Mouse (Mus musculus): ENCODE data around the gene Ccdc162.

Ccdc162 gene

GRCm38 (mm10) chr10:41638776-41639175 is 77.7 kb downstream of the Ccdc162 start:
- no peak for DNase-seq (ENCODE audit: extremely low read depth, insufficient read length, low spot score)

- no peak for DNase-seq (ENCODE audit: extremely low read depth, insufficient read length, low spot score)
These were observed 81.0 kb downstream of the Ccdc162 start for GRCm38 (mm10) chr10:41635276-41636033.

DNA sequence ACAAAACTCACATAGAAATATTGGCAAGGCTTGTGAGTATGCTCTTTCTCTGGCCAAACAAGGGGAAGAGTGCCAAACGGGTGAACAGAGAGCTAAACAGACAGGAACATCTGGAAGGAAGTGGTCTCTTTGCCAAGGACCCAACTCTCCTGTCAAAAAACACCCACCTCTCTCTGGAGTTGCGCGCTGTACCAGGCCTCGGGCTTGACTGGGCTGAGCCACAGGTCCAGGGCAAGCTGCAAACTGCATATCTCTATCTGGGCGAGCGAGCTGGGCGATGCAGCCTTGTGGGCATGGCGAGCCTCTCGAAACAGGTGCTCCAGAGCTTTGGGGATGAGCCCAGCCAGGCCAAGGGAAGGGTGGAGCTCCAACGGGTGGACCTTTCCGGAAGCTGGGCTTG is 82.6 kb downstream of the Ccdc162 start:
- DNase-seq (ENCODE audit: extremely low read depth, insufficient read length, low spot score) = no peak

GRCm38 (mm10) chr10:41632062-41632461 is 84.4 kb downstream of the Ccdc162 start:
- DNase-seq (ENCODE audit: extremely low read depth, insufficient read length, low spot score) = no peak

- DNase-seq (ENCODE audit: extremely low read depth, insufficient read length, low spot score) = no peak
These were observed 89.4 kb downstream of the Ccdc162 start for GRCm38 (mm10) chr10:41626996-41627395.

DNA sequence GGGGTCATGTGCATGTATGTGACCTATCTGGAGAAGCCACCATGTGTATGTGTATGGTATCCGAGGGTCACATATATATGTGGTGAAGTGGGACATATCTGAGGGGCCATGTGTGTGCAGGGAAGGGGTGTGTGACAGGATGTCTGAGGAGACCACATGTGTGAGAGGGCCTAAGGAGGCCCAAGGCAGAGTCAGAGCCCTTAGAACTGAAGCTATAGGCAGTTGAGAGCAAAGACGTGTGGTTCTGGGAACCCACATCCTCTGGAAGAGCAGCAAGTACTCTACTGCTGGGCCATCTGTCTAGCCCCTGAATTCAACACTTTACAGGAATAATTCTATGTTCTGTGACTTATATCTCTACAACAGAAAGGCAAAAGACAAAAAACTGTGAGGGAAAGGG is 96.4 kb downstream of the Ccdc162 start:
- DNase-seq (ENCODE audit: extremely low read depth, insufficient read length, low spot score) = no peak

GRCm38 (mm10) chr10:41615487-41615886 is 100.9 kb downstream of the Ccdc162 start:
- DNase-seq (ENCODE audit: extremely low read depth, insufficient read length, low spot score) = no peak

DNA sequence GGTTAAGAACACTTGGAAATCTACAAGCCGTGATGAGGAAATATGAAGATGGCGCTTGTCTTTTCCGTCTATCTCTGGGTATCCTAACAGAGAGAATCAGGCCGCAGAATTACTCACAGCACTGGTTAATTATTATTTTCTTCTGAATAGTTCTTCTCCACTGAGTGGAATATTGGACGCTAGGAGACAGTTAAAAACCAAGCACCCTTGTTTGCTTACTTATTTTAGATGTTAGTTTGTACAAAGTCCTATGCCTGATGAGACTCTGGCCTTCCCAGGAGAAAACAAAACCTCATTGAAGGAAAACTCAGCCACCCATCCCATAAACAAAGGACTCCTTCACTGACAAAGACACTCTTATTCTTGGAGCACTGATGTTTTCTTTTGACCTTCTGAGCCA is 104.5 kb downstream of the Ccdc162 start:
- no peak for DNase-seq (ENCODE audit: extremely low read depth, insufficient read length, low spot score)

DNA sequence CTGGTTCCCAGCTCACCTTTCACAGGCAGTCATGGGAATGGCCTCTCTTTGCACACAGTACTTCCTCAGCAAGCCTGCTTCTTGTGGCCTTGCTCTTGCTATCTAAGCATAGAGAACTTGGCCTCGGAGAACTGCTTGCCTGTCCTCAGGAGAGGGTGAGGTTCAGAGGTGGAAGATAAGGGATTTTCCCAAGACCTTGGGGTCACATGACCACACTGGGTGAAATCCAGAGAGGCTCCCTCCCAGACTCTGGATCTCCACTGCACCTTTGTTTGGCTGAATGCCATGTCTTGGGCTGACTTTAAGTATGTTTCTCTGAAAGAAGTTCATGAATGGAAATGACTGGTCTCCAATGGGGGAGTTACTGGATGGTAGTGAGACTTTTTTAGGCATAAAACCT is 107.0 kb downstream of the Ccdc162 start:
- no peak for DNase-seq (ENCODE audit: extremely low read depth, insufficient read length, low spot score)

- DNase-seq (ENCODE audit: extremely low read depth, insufficient read length, low spot score) = no peak
These were observed 107.9 kb downstream of the Ccdc162 start for GRCm38 (mm10) chr10:41608485-41608884.

DNA sequence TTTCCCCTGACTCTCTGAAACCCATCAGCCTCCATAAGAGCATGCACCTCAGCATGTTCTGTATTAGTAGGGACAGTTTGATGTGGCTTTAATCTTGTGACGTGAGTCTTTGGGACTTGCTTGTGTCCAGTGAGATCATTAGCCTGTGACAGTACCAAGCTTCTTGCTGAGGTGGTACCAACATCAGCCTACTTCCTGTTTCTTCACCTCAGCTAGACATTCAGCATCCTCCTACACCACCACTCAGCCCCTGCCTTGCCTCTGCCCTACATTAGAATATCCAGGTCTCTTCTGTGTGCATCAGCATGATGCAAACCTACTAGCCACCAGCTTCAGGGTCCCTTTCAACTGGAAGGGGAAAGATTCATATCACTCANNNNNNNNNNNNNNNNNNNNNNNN is 113.8 kb downstream of the Ccdc162 start:
- DNase-seq (ENCODE audit: extremely low read depth, insufficient read length, low spot score) = no peak

DNA sequence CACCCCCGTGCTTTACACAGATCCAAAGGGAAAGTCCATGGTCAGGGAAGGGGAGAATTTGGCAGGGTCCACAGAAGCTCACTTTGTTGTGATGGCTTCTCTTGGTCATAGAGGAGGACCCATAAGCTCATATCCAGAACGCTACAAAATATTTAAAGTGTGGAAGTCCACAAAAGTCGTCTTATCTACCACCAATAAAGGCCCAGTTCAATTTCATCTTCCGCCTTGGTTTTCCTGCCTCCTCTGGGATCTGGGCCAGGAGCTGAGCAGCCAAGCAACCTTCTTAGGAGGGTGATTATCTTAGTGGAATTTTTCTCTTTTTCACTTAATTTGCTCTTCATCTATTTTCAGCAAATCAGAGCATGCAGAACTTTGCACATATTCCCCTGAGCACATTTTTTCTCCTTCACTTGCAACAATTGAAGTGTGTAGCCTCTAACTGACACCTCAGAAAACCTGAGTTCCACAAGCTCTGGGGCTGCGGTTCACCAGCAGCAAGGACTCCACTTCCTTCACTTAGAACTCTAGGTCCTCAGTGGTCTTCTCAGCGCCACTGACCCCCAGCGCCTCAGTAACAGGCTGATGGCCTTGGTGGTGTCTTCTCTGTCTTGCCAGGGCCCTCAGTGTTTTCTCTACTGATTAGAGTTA is 114.4 kb downstream of the Ccdc162 start:
- DNase-seq (ENCODE audit: extremely low read depth, insufficient read length, low spot score) = no peak

- DNase-seq (ENCODE audit: extremely low read depth, insufficient read length, low spot score) = no peak
These were observed 115.1 kb downstream of the Ccdc162 start for GRCm38 (mm10) chr10:41601302-41601701.

DNA sequence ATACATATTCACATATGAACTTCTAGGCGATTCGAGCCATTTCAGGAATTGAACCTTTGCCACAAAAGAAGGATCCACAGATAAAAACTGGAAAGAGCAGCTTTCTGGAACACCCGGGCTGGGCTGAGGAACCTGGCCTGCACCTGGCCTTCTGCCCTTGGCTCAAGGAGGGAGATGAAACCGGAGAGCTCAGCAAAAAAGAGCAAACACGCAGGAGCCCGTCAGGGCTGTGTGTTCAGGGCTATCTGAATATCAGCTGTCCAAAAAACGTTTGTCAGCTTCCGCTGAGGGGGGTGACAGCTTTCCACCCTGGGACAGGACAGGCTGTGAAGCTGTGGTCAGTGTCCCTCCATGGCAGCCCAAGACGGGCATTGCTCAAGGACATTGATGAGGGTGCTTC is 117.4 kb downstream of the Ccdc162 start:
- DNase-seq (ENCODE audit: extremely low read depth, insufficient read length, low spot score) = no peak

DNA sequence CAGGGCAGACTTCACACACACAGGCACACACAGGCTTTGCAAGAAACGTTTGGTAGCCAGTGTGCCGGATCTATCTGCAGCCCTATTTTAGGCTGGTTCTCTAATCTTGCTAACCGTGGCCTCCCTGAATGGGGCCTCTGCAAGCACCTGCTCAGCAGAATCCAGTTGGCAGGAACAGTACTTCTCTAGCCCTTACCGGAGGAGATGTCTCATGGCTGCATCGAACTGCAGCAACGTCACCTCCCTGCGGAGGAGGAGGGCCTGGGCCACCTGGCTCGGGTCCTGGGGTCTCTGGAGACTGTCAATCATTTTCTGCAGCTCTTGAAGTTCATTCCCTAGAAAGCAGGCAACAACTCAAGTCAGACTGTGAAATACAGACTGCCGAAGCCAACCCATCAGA is 118.2 kb downstream of the Ccdc162 start:
- no peak for DNase-seq (ENCODE audit: extremely low read depth, insufficient read length, low spot score)

DNA sequence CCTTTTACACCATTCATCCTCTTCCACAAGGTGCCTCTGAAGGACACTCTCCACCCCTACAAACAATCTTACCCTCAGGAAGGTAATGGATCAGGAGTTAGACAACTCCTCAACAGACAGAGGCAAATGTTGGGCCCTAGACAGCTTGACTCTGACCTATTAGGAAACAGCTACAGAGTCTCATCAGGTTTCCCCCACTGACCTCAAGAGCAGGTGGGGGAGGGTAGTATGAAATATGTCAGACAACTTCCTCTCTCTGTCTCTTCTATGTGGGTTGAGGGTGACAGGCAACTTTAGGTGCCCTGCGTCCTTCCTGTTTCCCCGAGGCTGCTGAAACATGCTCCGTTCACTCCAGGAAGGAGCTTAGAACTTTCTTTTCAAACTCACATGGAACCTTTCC is 120.9 kb downstream of the Ccdc162 start:
- no peak for DNase-seq (ENCODE audit: extremely low read depth, insufficient read length, low spot score)

DNA sequence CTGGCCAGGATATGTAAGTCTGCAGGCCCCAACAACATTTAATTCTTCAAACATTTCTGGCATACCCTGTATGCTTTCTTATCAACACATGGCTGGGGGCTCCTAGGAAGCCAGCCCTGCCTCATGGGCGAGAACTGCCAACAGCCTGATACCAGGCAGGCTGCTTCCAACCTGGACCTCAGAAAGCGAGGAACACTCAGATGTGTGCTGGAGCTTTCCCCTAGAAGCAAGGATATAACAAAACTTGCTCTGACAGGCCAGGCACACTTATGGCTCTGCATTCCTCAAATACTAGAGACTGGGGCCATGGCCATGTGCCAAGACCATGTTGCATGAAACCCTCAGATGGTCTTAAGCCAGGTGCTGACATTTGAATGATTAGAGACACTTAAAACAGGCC is 121.5 kb downstream of the Ccdc162 start:
- DNase-seq (ENCODE audit: extremely low read depth, insufficient read length, low spot score) = no peak

- no peak for DNase-seq (ENCODE audit: extremely low read depth, insufficient read length, low spot score)
These were observed 122.0 kb downstream of the Ccdc162 start for GRCm38 (mm10) chr10:41594433-41594832.

- no peak for DNase-seq (ENCODE audit: extremely low read depth, insufficient read length, low spot score)
These were observed 127.8 kb downstream of the Ccdc162 start for GRCm38 (mm10) chr10:41588616-41589015.

GRCm38 (mm10) chr10:41586947-41587852 is 129.2 kb downstream of the Ccdc162 start:
- DNase-seq (ENCODE audit: extremely low read depth, insufficient read length, low spot score) = no peak

DNA sequence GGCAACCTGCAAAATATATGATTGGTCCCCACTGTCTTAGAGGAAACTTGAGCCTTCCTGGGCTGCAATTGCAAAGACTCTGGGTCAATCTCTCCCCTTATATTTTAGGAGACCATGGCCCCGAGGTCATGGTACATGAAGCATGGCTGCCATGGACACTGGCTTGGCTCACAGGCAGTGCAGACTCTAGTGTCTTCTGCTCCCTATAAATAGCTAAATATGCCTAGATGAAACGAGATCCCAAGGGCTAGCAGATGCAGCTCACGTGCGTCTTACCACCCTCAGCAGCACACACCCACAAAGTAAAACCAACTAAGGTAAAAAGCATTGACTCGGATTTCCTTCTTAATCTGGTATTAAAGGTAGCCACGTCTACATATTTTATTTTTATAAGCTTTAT is 133.1 kb downstream of the Ccdc162 start:
- no peak for DNase-seq (ENCODE audit: extremely low read depth, insufficient read length, low spot score)

Data from 3134 (cell line).